Mouse (Mus musculus): ENCODE measurements around the gene Vps37b. TPM values are rescaled to one million over a fixed set of nuclear protein-coding genes. Genes with fewer than 3 reads are reported as not detected.

Gene Vps37b
- polyA plus RNA-seq, 1 experiment from 2014 or later: 58.1 TPM

DNA sequence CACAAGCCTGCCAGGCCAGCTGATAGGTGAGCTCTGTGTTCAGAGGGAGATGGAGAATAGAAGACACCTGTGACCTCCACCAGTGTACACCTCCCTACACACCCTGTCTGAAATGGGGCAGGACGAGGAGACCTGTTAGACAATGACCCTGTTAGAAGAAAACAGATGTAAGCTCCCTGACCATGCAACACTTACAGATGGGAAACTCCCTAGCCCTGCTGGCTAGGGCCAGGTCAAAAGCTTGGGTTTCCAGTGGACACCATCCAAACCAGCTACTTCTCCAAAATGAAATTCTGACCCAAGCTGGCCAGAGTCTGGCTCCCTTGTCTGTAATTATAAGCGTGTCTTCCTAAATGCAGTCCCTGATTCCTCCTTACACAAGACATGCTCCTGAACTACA lies 16.3 kb downstream of the Vps37b start:
- peaks cover 98% of the 10 kb centered on the region for H3K4me1 ChIP-seq
- H3K27ac ChIP-seq (replicated peaks): no peak overlapping the region
- WGBS: 77% methylated on average over 2 of the region's 2 CpGs
- no peaks in the 10 kb centered on the region for H3K9me3 ChIP-seq (replicated peaks)
- peaks cover 25% of the 10 kb centered on the region for H3K36me3 ChIP-seq
- no peak overlapping the region for H3K4me3 ChIP-seq
- DNase-seq (ENCODE audit: low spot score): no peak
- H3K27me3 ChIP-seq (ENCODE audit: low read depth, poor library complexity, severe bottlenecking): no peaks in the 10 kb centered on the region

DNA sequence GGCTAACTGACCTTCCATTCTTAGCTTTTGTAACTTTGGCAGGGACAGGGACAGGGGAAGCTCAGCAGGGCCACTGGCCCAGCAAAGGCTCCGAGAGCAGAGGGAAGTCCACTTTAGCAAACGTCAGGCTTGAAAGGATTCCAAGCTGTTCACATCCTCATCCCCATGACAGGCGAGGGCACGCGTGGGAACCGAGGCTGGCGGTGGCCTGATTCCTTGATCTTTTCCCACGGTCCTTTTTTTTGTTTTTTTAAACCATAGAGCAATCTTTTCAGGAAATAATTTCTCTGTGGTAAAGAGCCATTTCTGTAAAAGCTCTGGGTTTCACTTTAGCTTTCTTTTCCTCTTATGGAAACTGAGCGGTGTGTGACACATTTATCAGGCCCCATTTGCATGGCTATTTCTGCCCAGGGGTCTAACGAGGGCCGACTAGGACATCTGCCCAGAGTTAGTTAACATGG lies 17.2 kb downstream of the Vps37b start:
- H3K4me1 ChIP-seq: peaks cover 100% of the 10 kb centered on the region
- DNase-seq (ENCODE audit: low spot score): no peak

DNA sequence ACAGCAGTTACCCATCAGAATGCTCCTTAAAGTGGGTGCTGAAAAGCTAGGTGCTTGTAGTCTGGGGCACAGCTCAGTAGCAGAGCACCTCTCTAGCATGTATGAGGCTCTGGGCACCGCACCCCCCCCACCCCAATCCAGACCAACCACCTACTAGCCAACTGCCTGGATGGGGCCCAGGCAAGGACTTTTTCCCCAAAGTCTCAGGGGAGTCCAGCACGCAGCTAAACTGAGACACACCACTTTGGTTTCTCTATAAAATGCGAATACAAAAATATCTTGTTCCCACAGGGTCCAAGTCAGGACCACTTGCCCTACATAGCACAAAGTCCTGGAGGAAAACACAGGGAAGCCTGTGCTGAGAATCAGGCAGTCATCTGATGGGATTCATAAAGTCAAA lies 17.9 kb downstream of the Vps37b start:
- Histone ChIP-seq H3K4me3 (no peak overlapping the region), H3K27me3 (ENCODE audit: low read depth, poor library complexity, severe bottlenecking) (no peaks in the 10 kb centered on the region), H3K27ac (replicated peaks) (peak overlapping the region; percentile 69; the same call in 1 of the 2 replicates), H3K9me3 (replicated peaks) (no peaks in the 10 kb centered on the region), H3K4me1 (peaks cover 98% of the 10 kb centered on the region), H3K36me3 (peaks cover 34% of the 10 kb centered on the region)
- 83% methylated on average over 3 of the region's 3 CpGs for WGBS
- no peak for DNase-seq (ENCODE audit: low spot score)

More for the DNA sequence above, 17.2 kb downstream of the Vps37b start:
- H3K27ac ChIP-seq (replicated peaks): peak overlapping the region; percentile 69
- no peaks in the 10 kb centered on the region for H3K27me3 ChIP-seq (ENCODE audit: low read depth, poor library complexity, severe bottlenecking)
- peaks cover 30% of the 10 kb centered on the region for H3K36me3 ChIP-seq
- peak overlapping the region; percentile 18; the same call in 1 of the 2 replicates for H3K4me3 ChIP-seq
- no peaks in the 10 kb centered on the region for H3K9me3 ChIP-seq (replicated peaks)
- 33% methylated on average over 11 of the region's 11 CpGs for WGBS

DNA sequence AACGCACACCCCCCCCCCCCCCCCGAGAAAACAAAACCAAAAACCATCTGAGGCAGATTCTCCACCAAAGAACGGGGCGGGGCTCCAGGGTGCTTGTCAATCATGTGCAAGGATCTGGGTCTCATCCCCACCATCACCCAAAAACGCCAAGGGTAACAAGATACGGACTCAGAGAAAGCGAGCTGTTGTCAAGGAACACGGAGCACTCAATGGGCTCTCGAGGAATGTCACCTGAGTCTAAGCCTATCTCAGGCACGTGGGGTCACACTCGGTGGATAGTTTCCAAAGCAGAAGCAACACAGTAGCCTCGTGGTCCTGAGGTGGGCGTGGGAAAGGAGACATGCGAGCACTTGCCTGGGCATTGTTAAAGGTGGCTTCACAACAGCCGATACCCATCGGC lies 18.3 kb downstream of the Vps37b start:
- no peak overlapping the region for H3K4me3 ChIP-seq
- H3K9me3 ChIP-seq (replicated peaks): no peaks in the 10 kb centered on the region
- peaks cover 93% of the 10 kb centered on the region for H3K4me1 ChIP-seq
- 89% methylated on average over 16 of the region's 16 CpGs for WGBS
- peaks cover 37% of the 10 kb centered on the region for H3K36me3 ChIP-seq
- peak overlapping the region; percentile 83; the same call in 1 of the 2 replicates for H3K27ac ChIP-seq (replicated peaks)
- no peaks in the 10 kb centered on the region for H3K27me3 ChIP-seq (ENCODE audit: low read depth, poor library complexity, severe bottlenecking)
- DNase-seq (ENCODE audit: low spot score): no peak

- no peak for DNase-seq (ENCODE audit: low spot score)
- peaks cover 41% of the 10 kb centered on the region for H3K36me3 ChIP-seq
- WGBS: 84% methylated on average over 10 of the region's 10 CpGs
- no peaks in the 10 kb centered on the region for H3K9me3 ChIP-seq (replicated peaks)
- no peak overlapping the region; the same call in 1 of the 2 replicates for H3K4me3 ChIP-seq
- H3K4me1 ChIP-seq: peaks cover 85% of the 10 kb centered on the region
- H3K27ac ChIP-seq (replicated peaks): peak overlapping the region; percentile 83
- no peaks in the 10 kb centered on the region for H3K27me3 ChIP-seq (ENCODE audit: low read depth, poor library complexity, severe bottlenecking)
Measured at GRCm38 (mm10) chr5:124012885-124013284, 19.2 kb downstream of the Vps37b start.

DNA sequence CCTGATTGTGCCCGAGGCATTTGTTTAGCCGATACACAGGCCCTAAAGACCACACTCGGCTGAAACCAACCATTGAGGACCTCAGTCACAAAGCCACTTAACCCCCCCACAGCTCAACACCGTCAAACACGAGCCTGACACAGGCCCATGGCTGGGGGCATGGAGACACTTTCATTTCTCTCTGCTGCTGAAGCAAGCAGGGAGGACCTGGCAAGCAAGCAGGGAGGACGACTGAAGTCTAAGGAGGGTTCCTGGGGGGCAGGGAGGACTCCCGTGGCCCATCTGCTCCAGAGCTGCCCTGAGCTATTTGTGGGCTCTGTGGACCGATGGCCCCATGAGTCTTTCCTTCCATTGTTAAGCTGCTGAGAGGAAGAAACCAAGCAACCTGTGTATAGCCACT lies 20.1 kb downstream of the Vps37b start:
- Histone ChIP-seq H3K27ac (replicated peaks) (peak overlapping the region; percentile 83), H3K27me3 (ENCODE audit: low read depth, poor library complexity, severe bottlenecking) (no peaks in the 10 kb centered on the region), H3K4me3 (peak overlapping the region; percentile 32; the same call in 1 of the 2 replicates), H3K4me1 (peaks cover 75% of the 10 kb centered on the region), H3K9me3 (replicated peaks) (no peaks in the 10 kb centered on the region), H3K36me3 (peaks cover 48% of the 10 kb centered on the region)
- 27% methylated on average over 8 of the region's 8 CpGs for WGBS
- no peak for DNase-seq (ENCODE audit: low spot score)

DNA sequence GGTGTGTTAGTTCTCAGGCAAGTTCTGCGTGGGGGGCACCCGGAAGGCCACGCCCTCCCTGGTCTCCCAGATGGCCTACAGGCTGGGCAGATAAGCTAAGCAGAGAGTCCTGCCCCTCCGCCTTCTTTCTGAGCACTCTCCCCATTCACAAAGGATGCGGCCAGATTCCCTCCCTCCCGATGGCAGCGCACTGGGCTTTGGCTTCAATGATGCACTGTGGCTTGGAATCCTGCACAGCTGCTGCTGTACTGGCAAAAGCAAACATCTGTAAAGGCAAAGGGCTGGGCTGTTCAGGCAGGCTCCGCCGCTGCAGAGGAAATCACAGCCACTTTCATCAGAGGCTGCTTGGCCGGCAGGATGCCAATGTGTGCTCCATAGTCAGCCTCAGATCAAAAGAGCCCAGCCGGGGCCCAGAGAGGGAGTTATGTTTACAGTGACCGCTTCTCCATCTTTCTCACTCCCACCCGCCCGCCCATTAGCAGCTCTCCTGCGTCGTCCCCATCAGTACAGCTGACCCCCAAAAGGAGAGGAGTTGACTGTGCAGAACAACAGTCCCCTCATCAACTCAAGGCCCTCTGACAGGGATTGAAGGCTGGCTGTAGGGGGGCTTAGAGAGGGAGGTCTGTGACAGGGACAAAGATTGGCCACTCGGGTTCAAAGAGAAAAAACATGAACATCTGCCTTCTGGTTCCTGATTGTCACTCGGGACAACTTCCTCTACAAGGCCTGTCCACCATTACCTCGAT lies 21.0 kb downstream of the Vps37b start:
- Histone ChIP-seq H3K4me3 (peak overlapping the region; percentile 32), H3K9me3 (replicated peaks) (no peaks in the 10 kb centered on the region), H3K27me3 (ENCODE audit: low read depth, poor library complexity, severe bottlenecking) (no peaks in the 10 kb centered on the region), H3K27ac (replicated peaks) (peak overlapping the region; percentile 83), H3K4me1 (peaks cover 67% of the 10 kb centered on the region), H3K36me3 (peaks cover 48% of the 10 kb centered on the region)
- peak; percentile 76 for DNase-seq (ENCODE audit: low spot score)
- WGBS: 17% methylated on average over 19 of the region's 19 CpGs

DNA sequence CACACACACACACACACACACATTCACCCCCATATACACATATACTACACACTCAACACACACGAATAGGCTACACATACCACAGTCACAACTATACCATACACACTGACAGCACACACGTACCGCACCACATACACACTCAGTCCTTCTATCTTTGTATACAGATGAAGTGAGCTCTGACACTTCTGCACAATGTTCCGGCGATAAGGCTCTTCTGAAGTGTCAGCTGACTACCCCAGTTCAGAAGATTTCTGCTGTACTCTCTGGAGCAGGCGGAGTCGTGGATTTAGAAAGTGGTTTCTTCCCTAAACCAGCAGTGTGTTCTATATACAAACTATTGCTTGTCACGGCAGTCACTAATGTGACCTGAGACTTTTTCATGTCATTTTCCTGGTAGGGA lies 22.0 kb downstream of the Vps37b start:
- no peaks in the 10 kb centered on the region for H3K27me3 ChIP-seq (ENCODE audit: low read depth, poor library complexity, severe bottlenecking)
- peak overlapping the region; percentile 83 for H3K27ac ChIP-seq (replicated peaks)
- DNase-seq (ENCODE audit: low spot score): no peak
- H3K4me1 ChIP-seq: peaks cover 57% of the 10 kb centered on the region
- H3K9me3 ChIP-seq (replicated peaks): no peaks in the 10 kb centered on the region
- 90% methylated on average over 8 of the region's 8 CpGs for WGBS
- H3K36me3 ChIP-seq: peaks cover 58% of the 10 kb centered on the region
- H3K4me3 ChIP-seq: no peak overlapping the region

DNA sequence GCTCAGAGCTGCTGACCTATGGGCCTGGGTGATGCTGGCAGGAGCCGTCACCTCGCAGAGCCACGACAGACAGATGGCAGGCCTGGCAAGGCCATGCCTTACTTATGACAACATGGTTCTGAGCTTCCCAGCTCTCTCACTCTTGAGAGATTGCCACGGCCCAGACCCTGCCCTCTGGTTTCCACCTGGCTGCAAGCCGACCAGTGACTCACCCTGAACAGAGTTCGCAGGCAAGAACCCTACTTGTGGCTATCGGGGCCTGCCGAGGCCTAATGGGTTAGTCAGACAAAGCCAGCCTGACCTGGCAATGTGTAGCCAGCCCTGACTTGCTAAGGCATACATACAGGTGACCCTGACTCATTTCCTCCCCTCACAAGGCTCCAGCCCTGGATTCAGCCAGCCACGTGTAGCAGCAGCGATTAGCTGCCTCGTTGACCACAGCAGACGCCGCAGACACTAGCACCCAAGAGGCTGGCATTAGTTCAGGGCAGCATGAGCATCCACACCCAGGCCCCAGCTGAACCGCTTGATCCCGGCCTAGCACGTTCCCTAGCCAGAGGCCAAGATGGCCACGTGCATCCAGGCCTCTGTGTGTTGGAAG lies 25.1 kb downstream of the Vps37b start:
- WGBS: 91% methylated on average over 17 of the region's 17 CpGs
- Histone ChIP-seq H3K36me3 (peaks cover 79% of the 10 kb centered on the region), H3K27ac (replicated peaks) (no peak overlapping the region), H3K9me3 (replicated peaks) (no peaks in the 10 kb centered on the region), H3K4me3 (no peak overlapping the region), H3K27me3 (ENCODE audit: low read depth, poor library complexity, severe bottlenecking) (no peaks in the 10 kb centered on the region), H3K4me1 (peaks cover 41% of the 10 kb centered on the region)
- no peak for DNase-seq (ENCODE audit: low spot score)

DNA sequence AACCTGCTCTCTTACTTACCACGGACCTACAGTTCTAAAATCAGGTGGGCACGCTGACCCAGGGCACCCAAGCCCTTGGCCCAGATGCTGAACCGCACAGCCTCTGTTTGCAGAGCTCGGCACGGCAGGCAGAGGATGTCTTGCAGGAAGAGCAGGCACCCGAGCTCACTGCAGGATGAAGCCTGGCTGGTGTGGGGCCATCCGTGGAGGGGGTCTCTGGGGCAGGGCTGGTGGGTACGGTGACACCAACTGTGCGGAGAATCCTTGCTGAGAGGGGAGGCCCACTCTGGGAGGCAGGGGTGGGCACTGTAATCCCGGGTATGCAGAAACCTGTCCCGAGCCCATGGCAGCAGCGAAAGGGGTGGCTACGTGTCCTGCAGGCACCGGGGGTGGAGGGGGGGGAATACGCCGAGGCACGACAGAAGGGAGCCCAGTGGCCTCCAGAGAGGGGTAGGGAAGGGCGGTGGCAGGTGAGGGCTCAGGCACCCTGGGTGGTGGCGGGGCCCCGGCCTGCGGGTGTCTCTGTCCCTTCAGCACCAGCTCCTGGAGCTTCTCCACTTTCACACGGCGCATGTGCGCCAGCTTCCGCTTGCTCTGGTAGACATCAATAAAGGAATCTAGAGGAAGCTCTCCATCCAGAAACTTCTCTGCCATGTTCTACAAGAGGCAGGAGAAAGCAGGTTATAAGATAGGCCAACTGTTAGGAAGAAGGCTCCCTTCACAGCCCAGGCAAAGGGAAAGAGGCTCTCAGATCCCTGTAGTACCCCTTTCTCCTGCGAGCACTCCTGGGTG lies 25.8 kb downstream of the Vps37b start:
- peaks cover 34% of the 10 kb centered on the region for H3K4me1 ChIP-seq
- H3K9me3 ChIP-seq (replicated peaks): no peaks in the 10 kb centered on the region
- H3K27ac ChIP-seq (replicated peaks): 0 out of 2 replicates have a peak overlapping the region, but pooled peaks have one; percentile 9
- 90% methylated on average over 26 of the region's 26 CpGs for WGBS
- H3K4me3 ChIP-seq: no peak overlapping the region
- peaks cover 85% of the 10 kb centered on the region for H3K36me3 ChIP-seq
- no peaks in the 10 kb centered on the region for H3K27me3 ChIP-seq (ENCODE audit: low read depth, poor library complexity, severe bottlenecking)
- no peak for DNase-seq (ENCODE audit: low spot score)

- WGBS: 94% methylated on average over 11 of the region's 11 CpGs
- Histone ChIP-seq H3K9me3 (replicated peaks) (no peaks in the 10 kb centered on the region), H3K4me1 (peaks cover 32% of the 10 kb centered on the region), H3K4me3 (no peak overlapping the region), H3K36me3 (peaks cover 82% of the 10 kb centered on the region), H3K27ac (replicated peaks) (no peak overlapping the region), H3K27me3 (ENCODE audit: low read depth, poor library complexity, severe bottlenecking) (no peaks in the 10 kb centered on the region)
- no peak for DNase-seq (ENCODE audit: low spot score)
Measured at GRCm38 (mm10) chr5:124005591-124005990, 26.5 kb downstream of the Vps37b start.

- Histone ChIP-seq H3K4me1 (peaks cover 27% of the 10 kb centered on the region), H3K4me3 (no peak overlapping the region), H3K36me3 (peaks cover 77% of the 10 kb centered on the region), H3K27ac (replicated peaks) (no peak overlapping the region), H3K9me3 (replicated peaks) (no peaks in the 10 kb centered on the region), H3K27me3 (ENCODE audit: low read depth, poor library complexity, severe bottlenecking) (no peaks in the 10 kb centered on the region)
- DNase-seq (ENCODE audit: low spot score): no peak
- WGBS: 98% methylated on average over 15 of the region's 15 CpGs
Measured at GRCm38 (mm10) chr5:124005151-124005500, 26.9 kb downstream of the Vps37b start.

All from midbrain, embryonic 10.5 days (tissue).